Mouse (Mus musculus): ENCODE measurements around the gene Gbp3. TPM values are rescaled to one million over a fixed set of nuclear protein-coding genes. Genes with fewer than 3 reads are reported as not detected.
"Not testable (repeated sequence)": the region's sequence is repeated elsewhere in the genome, so short reads cannot be mapped to it uniquely, and the experiment has no call there.

Gene Gbp3
- polyA plus RNA-seq (2012; ENCODE audit: insufficient read depth, insufficient read length, missing spikeins) = 9.6 and 19.2 TPM in 2 replicates

GRCm38 (mm10) chr3:142559632-142560228, at the start of gene Gbp3:
TSS of gene Gbp3 (plus strand) at chr3:142560026.
- Histone ChIP-seq H3K4me1 (ENCODE audit: control insufficient read depth, insufficient read depth, insufficient read length, low read length) (peaks cover 4% of the 10 kb centered on the region; the same call in 1 of the 2 replicates), H3K4me3 (ENCODE audit: insufficient read depth, low read depth, low read length) (peak within 1 kb of the TSS; percentile 64), H3K27ac (replicated peaks; ENCODE audit: low read depth, low read length) (peak within 1 kb of the TSS; percentile 58)

DNA sequence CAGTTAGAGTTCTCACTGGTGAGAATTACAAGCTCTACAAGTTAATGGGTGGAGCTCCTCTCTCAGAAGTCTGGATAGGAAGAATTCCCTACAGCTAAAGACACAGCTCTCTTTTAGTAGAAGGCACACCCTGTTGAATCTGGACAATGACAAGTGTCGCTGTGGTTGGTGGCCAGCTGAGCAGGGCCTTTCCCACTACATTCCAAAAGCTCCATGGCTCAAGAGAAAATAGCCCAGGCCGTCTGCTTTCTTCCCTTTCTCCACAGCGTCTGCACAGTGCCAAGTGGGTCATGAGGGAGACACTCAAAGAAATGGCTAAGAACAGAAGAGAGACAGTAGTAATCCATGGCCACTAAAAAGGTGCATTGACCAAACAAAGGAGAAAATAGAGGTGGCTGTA, 31.7 kb upstream of the Gbp3 start:
- H3K27ac ChIP-seq (replicated peaks; ENCODE audit: low read depth, low read length) = no peak overlapping the region
- peaks cover 10% of the 10 kb centered on the region; the same call in 1 of the 2 replicates for H3K4me1 ChIP-seq (ENCODE audit: control insufficient read depth, insufficient read depth, insufficient read length, low read length)
- H3K4me3 ChIP-seq (ENCODE audit: insufficient read depth, low read depth, low read length) = no peak overlapping the region

DNA sequence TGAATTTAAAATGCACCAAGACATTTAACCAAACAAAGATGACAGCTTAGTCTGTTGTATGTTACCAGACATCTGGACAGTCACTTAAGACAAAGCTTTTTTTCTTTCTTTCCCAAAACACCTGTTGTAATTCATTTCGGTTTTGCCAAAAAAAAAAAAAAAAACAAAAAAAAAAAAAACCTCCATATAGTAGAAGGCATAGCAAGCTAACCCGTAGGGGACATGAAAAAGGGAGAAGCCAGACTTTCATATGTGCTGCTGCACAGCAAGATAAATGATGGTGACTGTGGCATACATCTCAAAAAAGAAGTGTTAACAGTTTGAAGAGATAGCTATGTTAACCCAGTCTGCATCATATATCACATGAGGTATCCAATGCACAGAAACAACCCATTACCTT, 30.2 kb upstream of the Gbp3 start:
- H3K4me1 ChIP-seq (ENCODE audit: control insufficient read depth, insufficient read depth, insufficient read length, low read length) = peaks cover 10% of the 10 kb centered on the region; the same call in 1 of the 2 replicates
- H3K27ac ChIP-seq (replicated peaks; ENCODE audit: low read depth, low read length) = peak overlapping the region; percentile 57
- H3K4me3 ChIP-seq (ENCODE audit: insufficient read depth, low read depth, low read length) = peak overlapping the region; percentile 70

GRCm38 (mm10) chr3:142530087-142530953, 29.5 kb upstream of the Gbp3 start, which contains the start of gene Gbp7:
TSS of gene Gbp7 (plus strand) at chr3:142530342.
- Histone ChIP-seq H3K27ac (replicated peaks; ENCODE audit: low read depth, low read length) (peak within 1 kb of the TSS; percentile 70), H3K4me1 (ENCODE audit: control insufficient read depth, insufficient read depth, insufficient read length, low read length) (peaks cover 10% of the 10 kb centered on the region; the same call in 1 of the 2 replicates), H3K4me3 (ENCODE audit: insufficient read depth, low read depth, low read length) (peak within 1 kb of the TSS; percentile 70)

DNA sequence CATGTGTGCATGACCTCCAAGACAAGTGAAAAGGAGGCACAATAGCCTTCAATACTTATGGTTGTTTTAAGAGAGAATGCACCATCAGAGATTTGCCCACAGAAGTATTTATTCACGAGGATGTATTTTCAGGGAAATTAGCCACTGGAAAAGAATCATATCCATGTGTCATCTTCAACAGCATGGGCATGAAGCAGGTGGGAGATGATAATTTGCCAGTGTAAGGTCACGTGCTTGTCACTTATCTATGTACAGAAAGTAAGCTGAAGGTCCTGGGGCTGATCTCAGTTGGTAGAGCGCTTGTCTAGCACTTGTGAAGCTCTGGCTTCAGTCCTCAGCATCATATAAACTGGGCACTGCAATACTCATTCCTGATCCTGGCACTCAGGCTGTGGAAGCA, 28.2 kb upstream of the Gbp3 start:
- Histone ChIP-seq H3K4me1 (ENCODE audit: control insufficient read depth, insufficient read depth, insufficient read length, low read length) (peaks cover 10% of the 10 kb centered on the region; the same call in 1 of the 2 replicates), H3K27ac (replicated peaks; ENCODE audit: low read depth, low read length) (no peak overlapping the region), H3K4me3 (ENCODE audit: insufficient read depth, low read depth, low read length) (peak overlapping the region; percentile 29; the same call in 1 of the 2 replicates)

DNA sequence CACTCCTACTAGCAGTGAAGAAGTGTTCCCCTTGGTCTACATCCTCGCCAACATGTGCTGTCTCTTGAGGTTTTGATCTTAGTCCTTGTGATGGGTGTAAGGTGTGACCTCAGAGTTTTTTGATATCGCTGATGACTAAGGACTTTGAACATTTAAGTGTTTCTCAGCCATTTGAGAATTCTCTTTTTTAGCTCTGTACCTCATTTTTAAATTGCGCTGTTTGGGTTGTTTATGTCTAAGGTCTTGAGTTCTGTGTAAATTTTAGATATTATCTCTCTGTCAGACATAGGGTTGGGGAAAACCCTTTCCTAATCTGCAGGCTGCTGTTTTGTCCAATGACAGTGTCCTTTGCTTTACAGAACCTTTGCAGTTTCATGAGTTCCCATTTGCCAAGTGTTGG, 26.6 kb upstream of the Gbp3 start:
- H3K4me1 ChIP-seq (ENCODE audit: control insufficient read depth, insufficient read depth, insufficient read length, low read length) = peaks cover 10% of the 10 kb centered on the region; the same call in 1 of the 2 replicates
- no peak overlapping the region for H3K27ac ChIP-seq (replicated peaks; ENCODE audit: low read depth, low read length)
- no peak overlapping the region for H3K4me3 ChIP-seq (ENCODE audit: insufficient read depth, low read depth, low read length)

- H3K4me1 ChIP-seq (ENCODE audit: control insufficient read depth, insufficient read depth, insufficient read length, low read length) = peaks cover 3% of the 10 kb centered on the region; the same call in 1 of the 2 replicates
- no peak overlapping the region for H3K4me3 ChIP-seq (ENCODE audit: insufficient read depth, low read depth, low read length)
- no peak overlapping the region for H3K27ac ChIP-seq (replicated peaks; ENCODE audit: low read depth, low read length)
These were observed 24.2 kb upstream of the Gbp3 start for GRCm38 (mm10) chr3:142535667-142536066.

DNA sequence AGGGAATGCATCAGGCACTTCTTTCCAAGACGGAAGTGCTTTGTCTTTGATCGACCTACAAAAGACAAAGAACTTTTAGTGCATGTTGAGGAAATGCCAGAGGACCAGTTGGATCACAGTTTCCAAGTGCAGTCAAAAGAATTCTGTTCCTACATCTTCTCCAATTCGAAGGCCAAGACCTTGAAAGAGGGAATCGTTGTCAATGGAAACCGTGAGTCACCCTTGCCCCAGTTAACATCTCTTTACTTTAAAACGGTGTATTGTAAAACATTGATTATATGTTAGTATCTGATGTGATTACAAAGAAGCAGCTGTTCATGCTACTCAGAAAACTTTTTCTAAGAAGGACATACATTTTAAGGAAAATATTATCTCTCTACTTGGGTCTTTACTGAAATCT, 18.4 kb upstream of the Gbp3 start:
- no peak overlapping the region for H3K27ac ChIP-seq (replicated peaks; ENCODE audit: low read depth, low read length)
- no peaks in the 10 kb centered on the region for H3K4me1 ChIP-seq (ENCODE audit: control insufficient read depth, insufficient read depth, insufficient read length, low read length)
- H3K4me3 ChIP-seq (ENCODE audit: insufficient read depth, low read depth, low read length) = no peak overlapping the region

GRCm38 (mm10) chr3:142542776-142543175, 17.1 kb upstream of the Gbp3 start:
- H3K27ac ChIP-seq (replicated peaks; ENCODE audit: low read depth, low read length); H3K4me3 ChIP-seq (ENCODE audit: insufficient read depth, low read depth, low read length): not testable (repeated sequence)

GRCm38 (mm10) chr3:142546690-142547089, 13.1 kb upstream of the Gbp3 start:
- H3K27ac ChIP-seq (replicated peaks; ENCODE audit: low read depth, low read length) = no peak overlapping the region
- H3K4me3 ChIP-seq (ENCODE audit: insufficient read depth, low read depth, low read length) = no peak overlapping the region
- 0 out of 2 replicates have a peak, but pooled peaks cover 3% of the 10 kb centered on the region for H3K4me1 ChIP-seq (ENCODE audit: control insufficient read depth, insufficient read depth, insufficient read length, low read length)

More at GRCm38 (mm10) chr3:142542776-142543175, 17.1 kb upstream of the Gbp3 start:
- not testable (repeated sequence) for H3K4me1 ChIP-seq (ENCODE audit: control insufficient read depth, insufficient read depth, insufficient read length, low read length)

DNA sequence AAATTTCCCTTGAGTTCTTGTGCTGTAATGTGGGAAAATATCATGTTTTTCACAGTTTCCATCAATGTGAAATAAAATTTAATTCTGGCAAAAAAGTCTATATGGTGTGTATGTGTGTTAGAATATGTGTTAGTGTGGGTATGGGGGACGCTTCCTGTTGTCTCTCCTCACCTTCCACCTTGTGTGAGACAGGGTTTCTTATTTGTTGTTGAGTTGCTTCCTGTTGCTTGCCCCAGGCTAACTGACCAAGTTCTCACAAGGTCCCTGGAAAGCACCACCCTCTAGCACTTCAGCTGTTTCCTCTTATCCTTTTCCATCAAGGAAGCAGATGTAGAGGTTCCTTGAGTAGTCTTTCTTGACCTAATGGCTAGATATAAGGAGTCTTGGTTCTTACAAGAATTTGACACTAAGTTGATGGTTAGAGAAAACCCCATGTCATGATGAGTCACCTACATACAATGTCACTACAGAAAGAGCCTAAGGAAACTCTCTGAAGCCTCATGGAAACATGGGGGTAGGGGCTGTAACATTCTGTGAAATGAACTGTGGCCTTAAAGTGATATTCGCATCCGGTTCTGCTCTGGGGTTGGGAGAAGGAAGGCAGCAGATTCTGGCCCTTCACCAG, 9.7 kb upstream of the Gbp3 start:
- Histone ChIP-seq H3K4me3 (ENCODE audit: insufficient read depth, low read depth, low read length) (no peak overlapping the region), H3K27ac (replicated peaks; ENCODE audit: low read depth, low read length) (no peak overlapping the region), H3K4me1 (ENCODE audit: control insufficient read depth, insufficient read depth, insufficient read length, low read length) (0 out of 2 replicates have a peak, but pooled peaks cover 3% of the 10 kb centered on the region)

GRCm38 (mm10) chr3:142554601-142555000, 5.2 kb upstream of the Gbp3 start:
- Histone ChIP-seq H3K4me3 (ENCODE audit: insufficient read depth, low read depth, low read length) (no peak overlapping the region), H3K4me1 (ENCODE audit: control insufficient read depth, insufficient read depth, insufficient read length, low read length) (no peaks in the 10 kb centered on the region), H3K27ac (replicated peaks; ENCODE audit: low read depth, low read length) (no peak overlapping the region)

DNA sequence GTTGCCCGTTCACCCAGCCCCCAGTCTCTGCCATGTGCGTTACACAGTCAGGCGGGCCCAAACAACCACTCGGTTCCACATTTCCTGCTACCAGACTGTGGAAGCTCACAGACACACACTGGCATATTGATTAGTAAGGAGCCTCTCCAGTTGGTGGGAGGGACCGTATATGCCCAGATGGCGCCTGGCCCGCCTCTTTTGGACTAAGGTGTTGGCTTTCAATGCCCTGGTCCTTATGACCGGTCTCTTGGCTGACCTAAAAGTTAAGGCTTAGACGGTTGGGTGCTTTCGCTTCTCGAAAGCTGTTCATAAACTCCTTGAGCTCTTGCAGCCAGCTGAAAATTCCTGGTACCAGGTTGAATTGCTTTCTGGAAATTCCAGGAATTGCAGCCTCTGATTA, 4.2 kb upstream of the Gbp3 start:
- Histone ChIP-seq H3K27ac (replicated peaks; ENCODE audit: low read depth, low read length) (no peak overlapping the region), H3K4me3 (ENCODE audit: insufficient read depth, low read depth, low read length) (no peak overlapping the region), H3K4me1 (ENCODE audit: control insufficient read depth, insufficient read depth, insufficient read length, low read length) (no peaks in the 10 kb centered on the region)

- peak overlapping the region; percentile 58 for H3K27ac ChIP-seq (replicated peaks; ENCODE audit: low read depth, low read length)
- H3K4me1 ChIP-seq (ENCODE audit: control insufficient read depth, insufficient read depth, insufficient read length, low read length) = peaks cover 4% of the 10 kb centered on the region; the same call in 1 of the 2 replicates
- H3K4me3 ChIP-seq (ENCODE audit: insufficient read depth, low read depth, low read length) = peak overlapping the region; percentile 64
These were observed 596 bp downstream of the Gbp3 start for GRCm38 (mm10) chr3:142560296-142560948.
